Mouse (Mus musculus) gastrocnemius, postnatal 10 days (tissue): ENCODE results near the gene 1700028P14Rik. TPM values are rescaled to one million over a fixed set of nuclear protein-coding genes. Genes with fewer than 3 reads are reported as not detected.

Experiments
- total RNA-seq, 2 experiments: library from RNA; stranded (reverse); gene quantifications; 2 replicates each; pipeline ENCODE4 v1.2.3; 2021

Gene 1700028P14Rik
- total RNA-seq, 2 experiments from 2014 or later: not detected

Other genes with a start within 250 kb of the 1700028P14Rik start
- 1 to 10 TPM; 2.3 to 5.3 TPM for gene Mamdc2, start 204.4 kb downstream of the 1700028P14Rik start, total RNA-seq
- gene Ptar1, start 34.6 kb upstream of the 1700028P14Rik start, total RNA-seq: 10 to 100 TPM; 19.6 to 28.5 TPM
- gene Apba1, start 106.1 kb upstream of the 1700028P14Rik start, total RNA-seq: 1 to 10 TPM; 3.6 to 4.2 TPM